Mouse (Mus musculus): ENCODE data around the gene Gm12569. TPM values are rescaled to one million over a fixed set of nuclear protein-coding genes. Genes with fewer than 3 reads are reported as not detected.

Gene Gm12569
- polyA plus RNA-seq (2014; fragmentation: Nextera tagmentation; extraction: Ambion mirVana): not detected in 2 replicates

DNA sequence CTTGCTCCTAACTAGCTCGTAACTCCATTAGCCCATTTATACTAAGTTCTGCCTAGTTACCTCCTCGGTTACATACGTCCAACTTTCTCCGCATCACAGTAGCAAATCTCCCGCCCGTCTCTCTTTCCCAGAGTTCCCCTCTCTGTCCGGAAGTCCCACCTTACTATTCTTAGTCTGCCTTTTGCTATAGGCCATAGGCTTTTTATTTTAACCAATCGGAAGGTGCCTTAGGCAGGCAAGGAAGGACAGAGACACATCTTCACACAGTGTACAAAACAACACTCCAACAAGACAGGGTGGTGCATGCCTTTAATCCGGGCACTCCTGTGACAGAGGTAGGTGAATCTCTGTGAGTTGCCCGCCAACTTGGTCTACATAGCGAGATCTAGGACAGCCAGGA lies at the start of gene Gm12569:
Gene Gm12569 (plus strand): TSS at position 166 of the 400 bp plus-strand sequence.
- no peaks in the 10 kb centered on the region for H3K4me1 ChIP-seq (ENCODE audit: control insufficient read depth, insufficient read depth, low read length)
- no peak within 1 kb of the TSS for H3K9ac ChIP-seq (ENCODE audit: low read length)
- no peaks in the 10 kb centered on the region for H3K27me3 ChIP-seq (ENCODE audit: control insufficient read depth, insufficient read depth, low read length)
- H3K27ac ChIP-seq (ENCODE audit: low read depth, low read length): no peak within 1 kb of the TSS
- WGBS: 96% methylated on average over 11 of the region's 11 CpGs
- no peak within 1 kb of the TSS for H3K4me2 ChIP-seq
- H3K9me3 ChIP-seq (ENCODE audit: control insufficient read depth, low read length): no peaks in the 10 kb centered on the region
- no peaks in the 10 kb centered on the region for H3K36me3 ChIP-seq (ENCODE audit: control insufficient read depth, insufficient read depth, low read length)
- ATAC-seq (ENCODE audit: low FRiP score) (no peak), DNase-seq (ENCODE audit: low spot score, missing footprints) (no peak)
- no peak within 1 kb of the TSS for H3K4me3 ChIP-seq (ENCODE audit: low read depth, low read length)

DNA sequence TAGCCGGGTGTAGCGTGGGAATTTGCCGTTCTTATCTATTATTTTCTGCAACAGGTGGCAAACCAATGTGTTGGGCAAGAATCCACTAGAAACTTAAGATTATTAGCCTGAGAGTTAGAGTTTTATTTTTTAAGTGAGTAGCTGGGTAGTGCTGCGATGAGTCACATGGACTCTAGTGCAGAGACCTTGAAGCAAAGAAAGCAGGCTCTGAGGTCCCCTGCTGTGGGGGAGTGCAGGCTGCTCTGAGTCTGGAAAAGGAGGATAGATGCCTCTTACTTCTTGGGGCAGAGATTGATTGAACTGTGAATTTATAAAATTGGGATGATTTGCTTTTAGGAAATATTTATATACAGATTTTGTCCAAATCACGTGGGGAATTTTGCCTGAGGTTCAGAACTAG lies 17.5 kb upstream of the Gm12569 start:
- 75% methylated on average over 5 of the region's 5 CpGs for WGBS
- no peak overlapping the region for H3K27ac ChIP-seq (ENCODE audit: low read depth, low read length)
- no peak overlapping the region for H3K4me3 ChIP-seq (ENCODE audit: low read depth, low read length)
- DNase-seq (ENCODE audit: low spot score, missing footprints): no peak
- no peaks in the 10 kb centered on the region for H3K4me1 ChIP-seq (ENCODE audit: control insufficient read depth, insufficient read depth, low read length)
- no peak overlapping the region for H3K4me2 ChIP-seq
- no peaks in the 10 kb centered on the region for H3K9me3 ChIP-seq (ENCODE audit: control insufficient read depth, low read length)
- no peak overlapping the region for H3K9ac ChIP-seq (ENCODE audit: low read length)
- H3K36me3 ChIP-seq (ENCODE audit: control insufficient read depth, insufficient read depth, low read length): no peaks in the 10 kb centered on the region
- no peaks in the 10 kb centered on the region for H3K27me3 ChIP-seq (ENCODE audit: control insufficient read depth, insufficient read depth, low read length)
- ATAC-seq (ENCODE audit: low FRiP score): no peak

DNA sequence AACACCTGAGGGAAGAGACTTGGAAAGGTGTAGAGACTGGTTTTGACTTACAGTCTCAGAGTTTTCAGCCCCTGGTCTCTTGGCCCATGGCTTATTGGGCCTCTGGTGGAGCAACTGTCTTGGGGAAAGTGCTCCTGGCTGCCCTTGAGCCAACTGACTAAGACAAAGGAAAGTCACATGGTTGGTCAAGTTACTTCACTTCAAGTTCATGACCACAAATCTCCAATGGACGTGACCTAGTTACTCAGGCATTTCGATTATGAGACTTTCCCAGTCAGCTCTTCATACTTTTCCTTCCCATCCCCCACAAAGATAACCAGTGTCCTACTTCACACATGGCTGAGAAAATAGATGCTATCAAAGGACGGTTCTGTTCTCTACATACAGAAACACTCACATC lies 12.5 kb upstream of the Gm12569 start:
- Histone ChIP-seq H3K4me3 (ENCODE audit: low read depth, low read length) (no peak overlapping the region), H3K36me3 (ENCODE audit: control insufficient read depth, insufficient read depth, low read length) (no peaks in the 10 kb centered on the region), H3K27ac (ENCODE audit: low read depth, low read length) (no peak overlapping the region), H3K4me1 (ENCODE audit: control insufficient read depth, insufficient read depth, low read length) (no peaks in the 10 kb centered on the region), H3K9me3 (ENCODE audit: control insufficient read depth, low read length) (no peaks in the 10 kb centered on the region), H3K27me3 (ENCODE audit: control insufficient read depth, insufficient read depth, low read length) (no peaks in the 10 kb centered on the region), H3K4me2 (no peak overlapping the region), H3K9ac (ENCODE audit: low read length) (no peak overlapping the region)
- DNase-seq (ENCODE audit: low spot score, missing footprints) (no peak), ATAC-seq (ENCODE audit: low FRiP score) (no peak)
- 87% methylated on average over 3 of the region's 3 CpGs for WGBS

DNA sequence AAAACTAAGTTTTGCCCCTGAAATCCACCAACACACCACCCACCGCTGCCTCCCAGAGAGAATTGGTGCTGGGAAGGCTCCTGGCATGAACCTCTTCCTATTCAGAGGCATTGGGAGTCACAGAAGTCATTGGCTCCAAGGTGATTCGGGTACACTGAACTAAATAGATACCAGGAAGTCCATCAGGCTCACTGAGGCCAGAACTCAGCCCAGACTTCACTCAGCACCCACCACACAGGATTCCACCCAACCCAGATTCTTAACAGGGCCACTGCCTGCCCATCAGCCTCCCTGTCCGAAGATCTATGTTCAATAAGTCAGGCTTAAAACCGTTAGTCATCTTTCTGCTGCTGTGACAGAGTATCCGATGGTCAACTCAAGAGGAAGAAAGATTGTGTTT lies 8.8 kb upstream of the Gm12569 start:
- Histone ChIP-seq H3K4me3 (ENCODE audit: low read depth, low read length) (no peak overlapping the region), H3K9me3 (ENCODE audit: control insufficient read depth, low read length) (no peaks in the 10 kb centered on the region), H3K36me3 (ENCODE audit: control insufficient read depth, insufficient read depth, low read length) (no peaks in the 10 kb centered on the region), H3K4me1 (ENCODE audit: control insufficient read depth, insufficient read depth, low read length) (no peaks in the 10 kb centered on the region), H3K4me2 (no peak overlapping the region), H3K27ac (ENCODE audit: low read depth, low read length) (no peak overlapping the region), H3K9ac (ENCODE audit: low read length) (no peak overlapping the region), H3K27me3 (ENCODE audit: control insufficient read depth, insufficient read depth, low read length) (no peaks in the 10 kb centered on the region)
- ATAC-seq (ENCODE audit: low FRiP score): no peak
- no peak for DNase-seq (ENCODE audit: low spot score, missing footprints)
- 88% methylated on average over 5 of the region's 5 CpGs for WGBS

DNA sequence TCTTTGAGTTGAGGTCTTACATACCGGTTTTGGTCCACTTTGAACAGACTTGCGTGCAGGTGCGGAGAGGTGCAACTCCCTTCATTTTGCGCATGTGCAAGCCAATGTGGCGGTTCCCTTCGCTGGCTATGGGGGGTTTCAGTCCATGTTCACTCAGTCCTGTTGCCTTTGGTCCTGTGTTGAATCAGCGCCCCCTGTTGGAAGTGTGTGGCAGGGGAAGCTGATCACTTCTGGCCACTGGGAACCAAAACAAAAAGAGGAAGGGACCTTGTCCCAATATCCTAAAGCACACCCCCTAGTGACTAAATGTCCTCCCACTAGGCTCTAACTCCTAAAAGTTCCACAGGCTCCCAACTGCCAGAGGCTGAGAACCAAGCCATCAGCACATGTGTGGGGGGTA lies 6.3 kb upstream of the Gm12569 start:
- 87% methylated on average over 7 of the region's 7 CpGs for WGBS
- no peaks in the 10 kb centered on the region for H3K36me3 ChIP-seq (ENCODE audit: control insufficient read depth, insufficient read depth, low read length)
- H3K4me2 ChIP-seq: no peak overlapping the region
- DNase-seq (ENCODE audit: low spot score, missing footprints) (no peak), ATAC-seq (ENCODE audit: low FRiP score) (no peak)
- no peaks in the 10 kb centered on the region for H3K4me1 ChIP-seq (ENCODE audit: control insufficient read depth, insufficient read depth, low read length)
- no peak overlapping the region for H3K9ac ChIP-seq (ENCODE audit: low read length)
- H3K27ac ChIP-seq (ENCODE audit: low read depth, low read length): no peak overlapping the region
- H3K9me3 ChIP-seq (ENCODE audit: control insufficient read depth, low read length): no peaks in the 10 kb centered on the region
- H3K4me3 ChIP-seq (ENCODE audit: low read depth, low read length): no peak overlapping the region
- H3K27me3 ChIP-seq (ENCODE audit: control insufficient read depth, insufficient read depth, low read length): no peaks in the 10 kb centered on the region

DNA sequence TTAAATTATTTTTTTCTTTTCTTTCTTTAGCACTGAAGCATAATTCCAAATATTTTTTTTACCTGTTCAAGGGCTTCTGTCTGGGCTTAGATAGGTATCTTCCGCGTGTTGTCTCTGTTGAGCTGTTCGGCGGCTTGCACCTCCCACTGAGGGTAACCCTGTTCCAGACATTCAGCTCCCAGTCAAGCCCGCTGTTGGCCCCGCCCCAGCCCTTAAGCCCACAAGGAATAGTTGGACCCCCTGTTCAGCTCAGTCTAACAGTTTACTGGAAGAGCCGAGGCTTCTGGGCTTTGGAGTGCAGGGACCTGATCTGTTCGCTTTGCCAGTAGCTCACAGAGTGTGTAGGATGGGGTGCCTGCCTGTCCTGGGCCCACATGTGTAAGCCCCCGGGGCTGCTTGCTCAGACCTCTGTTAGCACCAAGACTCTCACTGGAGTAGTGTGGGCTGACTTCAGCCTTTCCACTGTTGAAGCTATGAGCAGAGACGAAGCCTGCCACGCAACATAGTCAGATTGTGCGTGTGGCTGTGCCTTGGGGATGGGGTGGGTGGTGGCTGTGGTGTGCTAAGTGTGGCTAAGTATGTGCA lies 785 bp upstream of the Gm12569 start:
- H3K4me1 ChIP-seq (ENCODE audit: control insufficient read depth, insufficient read depth, low read length): no peaks in the 10 kb centered on the region
- H3K27me3 ChIP-seq (ENCODE audit: control insufficient read depth, insufficient read depth, low read length): no peaks in the 10 kb centered on the region
- H3K9ac ChIP-seq (ENCODE audit: low read length): no peak overlapping the region
- no peak for DNase-seq (ENCODE audit: low spot score, missing footprints)
- ATAC-seq (ENCODE audit: low FRiP score): no peak
- H3K4me2 ChIP-seq: no peak overlapping the region
- H3K4me3 ChIP-seq (ENCODE audit: low read depth, low read length): no peak overlapping the region
- H3K36me3 ChIP-seq (ENCODE audit: control insufficient read depth, insufficient read depth, low read length): no peaks in the 10 kb centered on the region
- H3K27ac ChIP-seq (ENCODE audit: low read depth, low read length): no peak overlapping the region
- 79% methylated on average over 12 of the region's 12 CpGs for WGBS
- no peaks in the 10 kb centered on the region for H3K9me3 ChIP-seq (ENCODE audit: control insufficient read depth, low read length)

DNA sequence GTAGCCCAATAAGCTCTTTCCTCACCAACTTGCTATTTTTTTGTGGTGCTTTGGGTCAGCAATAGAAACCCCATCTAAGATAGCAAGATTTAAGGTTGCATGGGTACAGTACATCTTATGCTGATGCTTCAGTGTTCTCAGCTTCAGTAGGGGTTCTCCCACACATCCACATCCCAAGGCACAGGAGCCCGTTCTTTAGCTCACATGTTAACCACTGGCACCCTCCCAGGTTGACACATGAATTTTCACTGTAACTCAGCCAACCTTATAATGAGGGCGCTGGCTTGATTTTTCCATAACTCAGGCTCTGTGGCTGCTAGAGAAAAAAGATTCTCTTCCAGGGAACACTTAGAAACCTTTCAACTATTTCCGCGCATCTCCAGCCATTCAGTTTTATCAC lies 6.8 kb downstream of the Gm12569 start:
- Histone ChIP-seq H3K9ac (ENCODE audit: low read length) (no peak overlapping the region), H3K4me2 (no peak overlapping the region), H3K4me3 (ENCODE audit: low read depth, low read length) (no peak overlapping the region), H3K9me3 (ENCODE audit: control insufficient read depth, low read length) (no peaks in the 10 kb centered on the region), H3K27me3 (ENCODE audit: control insufficient read depth, insufficient read depth, low read length) (no peaks in the 10 kb centered on the region), H3K27ac (ENCODE audit: low read depth, low read length) (no peak overlapping the region), H3K36me3 (ENCODE audit: control insufficient read depth, insufficient read depth, low read length) (no peaks in the 10 kb centered on the region), H3K4me1 (ENCODE audit: control insufficient read depth, insufficient read depth, low read length) (no peaks in the 10 kb centered on the region)
- 89% methylated on average over 4 of the region's 4 CpGs for WGBS
- ATAC-seq (ENCODE audit: low FRiP score): no peak
- DNase-seq (ENCODE audit: low spot score, missing footprints): no peak

DNA sequence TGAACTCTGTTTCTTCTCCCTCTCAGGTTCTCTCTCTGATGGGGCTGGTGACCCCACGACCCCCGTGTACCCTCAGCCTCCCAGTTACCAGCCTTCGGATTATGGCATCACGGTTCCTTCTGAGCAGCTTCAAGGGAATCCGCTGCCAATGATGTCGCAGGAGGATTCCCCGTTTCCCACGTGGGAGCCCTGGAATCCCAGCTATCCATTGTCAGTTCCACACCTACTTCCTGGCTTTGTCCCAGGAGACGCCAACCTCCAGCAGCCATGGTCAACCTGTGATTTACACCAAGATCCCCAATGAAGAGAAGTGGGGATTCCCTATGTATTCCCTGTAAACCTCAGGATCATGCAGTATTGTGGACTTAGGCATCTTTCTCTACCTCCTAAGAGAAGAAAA lies 14.4 kb downstream of the Gm12569 start:
- Histone ChIP-seq H3K4me1 (ENCODE audit: control insufficient read depth, insufficient read depth, low read length) (no peaks in the 10 kb centered on the region), H3K9ac (ENCODE audit: low read length) (no peak overlapping the region), H3K36me3 (ENCODE audit: control insufficient read depth, insufficient read depth, low read length) (no peaks in the 10 kb centered on the region), H3K9me3 (ENCODE audit: control insufficient read depth, low read length) (no peaks in the 10 kb centered on the region), H3K4me2 (no peak overlapping the region), H3K27me3 (ENCODE audit: control insufficient read depth, insufficient read depth, low read length) (no peaks in the 10 kb centered on the region), H3K27ac (ENCODE audit: low read depth, low read length) (no peak overlapping the region), H3K4me3 (ENCODE audit: low read depth, low read length) (no peak overlapping the region)
- DNase-seq (ENCODE audit: low spot score, missing footprints) (no peak), ATAC-seq (ENCODE audit: low FRiP score) (no peak)
- 85% methylated on average over 9 of the region's 9 CpGs for WGBS

DNA sequence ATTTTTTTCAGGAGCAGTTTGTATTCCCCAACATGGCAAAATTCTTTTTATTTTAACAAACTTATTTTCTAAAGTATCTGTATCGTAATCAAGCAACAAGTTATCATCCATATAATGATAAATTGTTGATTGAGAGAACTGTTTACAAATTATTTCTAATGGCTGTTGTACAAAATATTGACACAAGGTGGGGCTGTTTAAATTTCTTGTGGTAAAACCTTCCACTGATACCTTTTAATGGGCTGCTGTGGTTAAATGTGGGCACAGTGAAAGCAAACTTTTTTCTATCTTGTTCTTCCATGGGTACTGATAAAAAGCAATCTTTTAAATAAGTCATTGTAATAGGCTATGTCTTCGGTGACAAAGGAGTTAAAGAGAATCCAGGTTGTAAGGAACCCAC lies 22.6 kb downstream of the Gm12569 start:
- no peak overlapping the region for H3K27ac ChIP-seq (ENCODE audit: low read depth, low read length)
- H3K27me3 ChIP-seq (ENCODE audit: control insufficient read depth, insufficient read depth, low read length): no peaks in the 10 kb centered on the region
- H3K4me2 ChIP-seq: no peak overlapping the region
- H3K36me3 ChIP-seq (ENCODE audit: control insufficient read depth, insufficient read depth, low read length): no peaks in the 10 kb centered on the region
- no peaks in the 10 kb centered on the region for H3K4me1 ChIP-seq (ENCODE audit: control insufficient read depth, insufficient read depth, low read length)
- 88% methylated on average over 2 of the region's 2 CpGs for WGBS
- H3K9ac ChIP-seq (ENCODE audit: low read length): no peak overlapping the region
- H3K9me3 ChIP-seq (ENCODE audit: control insufficient read depth, low read length): no peaks in the 10 kb centered on the region
- ATAC-seq (ENCODE audit: low FRiP score) (no peak), DNase-seq (ENCODE audit: low spot score, missing footprints) (no peak)
- no peak overlapping the region for H3K4me3 ChIP-seq (ENCODE audit: low read depth, low read length)

DNA sequence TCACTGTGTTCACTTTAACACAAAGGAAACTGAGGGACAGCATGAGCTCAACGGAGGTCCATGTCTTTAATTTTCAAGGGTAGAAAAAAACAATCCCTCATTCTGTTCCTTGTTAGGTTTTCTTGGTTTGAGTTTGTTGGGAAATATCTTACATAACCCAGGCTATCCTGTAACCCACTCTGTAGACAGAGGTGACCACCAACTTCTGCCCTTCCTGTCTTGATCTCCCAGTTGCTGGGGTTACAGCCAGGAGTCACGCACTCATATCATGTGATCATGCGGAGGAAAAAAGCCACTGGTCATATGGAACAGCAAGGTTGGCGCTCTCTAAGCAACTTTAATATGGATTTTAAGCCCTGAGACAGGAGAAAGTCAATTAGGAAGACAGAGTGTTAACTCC lies 36.7 kb downstream of the Gm12569 start:
- no peak overlapping the region for H3K9ac ChIP-seq (ENCODE audit: low read length)
- no peak overlapping the region for H3K4me3 ChIP-seq (ENCODE audit: low read depth, low read length)
- DNase-seq (ENCODE audit: low spot score, missing footprints): no peak
- H3K27ac ChIP-seq (ENCODE audit: low read depth, low read length): no peak overlapping the region
- no peaks in the 10 kb centered on the region for H3K27me3 ChIP-seq (ENCODE audit: control insufficient read depth, insufficient read depth, low read length)
- 89% methylated on average over 4 of the region's 4 CpGs for WGBS
- no peak for ATAC-seq (ENCODE audit: low FRiP score)
- H3K36me3 ChIP-seq (ENCODE audit: control insufficient read depth, insufficient read depth, low read length): no peaks in the 10 kb centered on the region
- no peaks in the 10 kb centered on the region for H3K4me1 ChIP-seq (ENCODE audit: control insufficient read depth, insufficient read depth, low read length)
- no peak overlapping the region for H3K4me2 ChIP-seq
- H3K9me3 ChIP-seq (ENCODE audit: control insufficient read depth, low read length): no peaks in the 10 kb centered on the region
